Mouse (Mus musculus) CH12.LX (cell line): ENCODE measurements around the gene Zpbp2. TPM values are rescaled to one million over a fixed set of nuclear protein-coding genes. Genes with fewer than 3 reads are reported as not detected.

ENCODE experiments used
- DNase-seq: peaks from one replicate; pipeline ENCODE4 v3.0.0-alpha.2; 2013; ENCODE audit errors: extremely low read depth
- H3K27ac ChIP-seq: 2 replicates; pipeline ENCODE4 v1.5.1; 2012; ENCODE audit warnings: low read depth, mild to moderate bottlenecking, control low read depth, moderate library complexity; ENCODE audit not compliant: insufficient read depth
- H3K27me3 ChIP-seq: replicated peaks from 2 replicates; pipeline ENCODE3; 2012; ENCODE audit warnings: inconsistent platforms
- H3K36me3 ChIP-seq, 2 experiments: replicated peaks in 1 of 2; 2 replicates each; pipeline versions ENCODE3 to v1.6.1; 2012; ENCODE audit warnings: inconsistent platforms in 1 of 2, low read length in 1 of 2, mild to moderate bottlenecking in 1 of 2, mixed read lengths in 1 of 2, moderate library complexity in 1 of 2; ENCODE audit not compliant: control insufficient read depth in 1 of 2, insufficient read depth in 1 of 2
- H3K4me1 ChIP-seq, 2 experiments: 2 replicates each; pipeline ENCODE4 v1.6.1; 2012; ENCODE audit warnings: inconsistent platforms in 1 of 2, moderate library complexity in 1 of 2; ENCODE audit not compliant: insufficient read depth in 2 of 2, control insufficient read depth in 1 of 2
- H3K4me2 ChIP-seq: 2 replicates; pipeline ENCODE4 v1.6.1; 2012; ENCODE audit warnings: low read depth, mild to moderate bottlenecking, control low read depth; ENCODE audit not compliant: poor library complexity, insufficient read depth, severe bottlenecking
- H3K4me3 ChIP-seq, 3 experiments: fragments of 150-350 bp in 1 of 3; sonication (generic) in 1 of 3; replicated peaks in 1 of 3; 2 replicates each; pipeline versions ENCODE3 to v1.5.1; 2011 to 2012; ENCODE audit warnings: low read depth in 2 of 3, low read length in 2 of 3, mild to moderate bottlenecking in 2 of 3, moderate library complexity in 2 of 3, control low read depth in 1 of 3, improper control_type of control experiment in 1 of 3, inconsistent platforms in 1 of 3, mixed read lengths in 1 of 3; ENCODE audit not compliant: poor library complexity in 1 of 3
- H3K79me2 ChIP-seq: replicated peaks from 2 replicates; pipeline ENCODE4 v1.6.1; 2012; ENCODE audit warnings: mild to moderate bottlenecking, moderate library complexity; ENCODE audit not compliant: control insufficient read depth, poor library complexity, insufficient read depth, severe bottlenecking; ENCODE audit errors: extremely low read depth
- H3K9ac ChIP-seq: 2 replicates; pipeline ENCODE4 v1.6.1; 2012; ENCODE audit warnings: low read depth, mild to moderate bottlenecking, control low read depth, moderate library complexity; ENCODE audit not compliant: insufficient read depth
- H3K9me3 ChIP-seq: replicated peaks from 2 replicates; pipeline ENCODE3; 2012; ENCODE audit warnings: low read length, inconsistent platforms, mixed read lengths
- BHLHE40 ChIP-seq: IDR thresholded peaks from 2 replicates; pipeline ENCODE4 v1.6.1; 2011; ENCODE audit warnings: mild to moderate bottlenecking, low read depth, low read length, improper control_type of control experiment
- CHD1 ChIP-seq: IDR thresholded peaks from 2 replicates; pipeline ENCODE4 v1.6.1; 2012; ENCODE audit warnings: low read depth, low read length, improper control_type of control experiment, inconsistent platforms
- CHD2 ChIP-seq: IDR thresholded peaks from 2 replicates; pipeline ENCODE4 v1.6.1; 2011; ENCODE audit warnings: low read length, improper control_type of control experiment
- E2F4 ChIP-seq: IDR thresholded peaks from 2 replicates; pipeline ENCODE4 v1.6.1; 2011; ENCODE audit warnings: low read depth, low read length, improper control_type of control experiment; ENCODE audit not compliant: insufficient replicate concordance
- ELF1 ChIP-seq: IDR thresholded peaks from 2 replicates; pipeline ENCODE4 v1.6.1; 2014; ENCODE audit warnings: low read depth, mild to moderate bottlenecking, inconsistent platforms, low read length, improper control_type of control experiment
- EP300 ChIP-seq: IDR thresholded peaks from 2 replicates; pipeline ENCODE4 v1.6.1; 2011; ENCODE audit warnings: low read length, improper control_type of control experiment
- GABPA ChIP-seq: IDR thresholded peaks from 2 replicates; pipeline ENCODE4 v1.6.1; 2012; ENCODE audit warnings: low read depth, low read length, improper control_type of control experiment, inconsistent platforms; ENCODE audit not compliant: insufficient replicate concordance
- HCFC1 ChIP-seq: IDR thresholded peaks from 2 replicates; pipeline ENCODE4 v1.6.1; 2012; ENCODE audit warnings: low read depth, mild to moderate bottlenecking, inconsistent platforms, low read length, improper control_type of control experiment
- IRF4 ChIP-seq: IDR thresholded peaks from 2 replicates; pipeline ENCODE4 v1.6.1; 2014; ENCODE audit warnings: low read depth, mild to moderate bottlenecking, inconsistent platforms, low read length, improper control_type of control experiment
- JUN ChIP-seq: IDR thresholded peaks from 2 replicates; pipeline ENCODE4 v1.6.1; 2011; ENCODE audit warnings: low read depth, mild to moderate bottlenecking, low read length, improper control_type of control experiment, moderate library complexity; ENCODE audit not compliant: insufficient read depth
- JUND ChIP-seq: conservative IDR thresholded peaks from 2 replicates; pipeline ENCODE4 v1.6.1; 2011; ENCODE audit warnings: low read depth, low read length, improper control_type of control experiment
- KAT2A ChIP-seq: IDR thresholded peaks from 2 replicates; pipeline ENCODE4 v1.6.1; 2012; ENCODE audit warnings: low read length, improper control_type of control experiment, inconsistent platforms; ENCODE audit not compliant: insufficient replicate concordance
- MEF2A ChIP-seq: IDR thresholded peaks from 2 replicates; pipeline ENCODE4 v1.6.1; 2014; ENCODE audit warnings: low read depth, mild to moderate bottlenecking, inconsistent platforms, low read length, improper control_type of control experiment, borderline replicate concordance
- MXI1 ChIP-seq: IDR thresholded peaks from 2 replicates; pipeline ENCODE4 v1.6.1; 2011; ENCODE audit warnings: mild to moderate bottlenecking, low read depth, low read length, improper control_type of control experiment
- MYC ChIP-seq: IDR thresholded peaks from 2 replicates; pipeline ENCODE4 v1.6.1; 2011; ENCODE audit warnings: low read depth, mild to moderate bottlenecking, improper control_type of control experiment, low read length
- NRF1 ChIP-seq: IDR thresholded peaks from 2 replicates; pipeline ENCODE4 v1.6.1; 2014; ENCODE audit warnings: low read depth, mild to moderate bottlenecking, inconsistent platforms, low read length, improper control_type of control experiment, moderate library complexity
- PAX5 ChIP-seq: IDR thresholded peaks from 2 replicates; pipeline ENCODE4 v1.6.1; 2012; ENCODE audit warnings: low read length, inconsistent platforms, mixed read lengths
- POLR2AphosphoS2 ChIP-seq: IDR thresholded peaks from 2 replicates; pipeline ENCODE4 v1.6.1; 2011; ENCODE audit warnings: low read depth, low read length, improper control_type of control experiment
- RAD21 ChIP-seq: IDR thresholded peaks from 2 replicates; pipeline ENCODE4 v1.6.1; 2011; ENCODE audit warnings: low read depth, mild to moderate bottlenecking, low read length, improper control_type of control experiment, moderate library complexity
- UBTF ChIP-seq: IDR thresholded peaks from 2 replicates; pipeline ENCODE4 v1.6.1; 2012; ENCODE audit warnings: low read depth, mild to moderate bottlenecking, inconsistent platforms, low read length, improper control_type of control experiment, moderate library complexity
- USF1 ChIP-seq: IDR thresholded peaks from 2 replicates; pipeline ENCODE4 v1.6.1; 2014; ENCODE audit warnings: low read depth, mild to moderate bottlenecking, inconsistent platforms, low read length, improper control_type of control experiment
- USF2 ChIP-seq: conservative IDR thresholded peaks from 2 replicates; pipeline ENCODE4 v1.6.1; 2011; ENCODE audit warnings: low read depth, low read length, improper control_type of control experiment
- ZC3H11A ChIP-seq: IDR thresholded peaks from 2 replicates; pipeline ENCODE4 v1.6.1; 2012; ENCODE audit warnings: low read depth, mild to moderate bottlenecking, inconsistent platforms, low read length, improper control_type of control experiment
- ZKSCAN1 ChIP-seq: IDR thresholded peaks from 2 replicates; pipeline ENCODE4 v1.6.1; 2012; ENCODE audit warnings: low read depth, inconsistent platforms, low read length, improper control_type of control experiment, borderline replicate concordance
- ZMIZ1 ChIP-seq: IDR thresholded peaks from 2 replicates; pipeline ENCODE4 v1.6.1; 2012; ENCODE audit warnings: low read depth, mild to moderate bottlenecking, inconsistent platforms, low read length, improper control_type of control experiment
- ZNF384 ChIP-seq: IDR thresholded peaks from 2 replicates; pipeline ENCODE4 v1.6.1; 2012; ENCODE audit warnings: low read depth, low read length, improper control_type of control experiment, inconsistent platforms
- dilution Hi-C: fragments of 300-500 bp; cut with MboI; formaldehyde crosslinking; loops from 2 replicates; pipeline ENCODE4 v1.14.3; 2020; ENCODE audit warnings: low sequenced_read_pairs; ENCODE audit not compliant: extremely low pct_unique_long_range_greater_than_20kb, extremely low pct_ligation_motif_present
- in situ Hi-C: fragments of 300-500 bp; cut with MboI; formaldehyde crosslinking; loops from 3 replicates; pipeline ENCODE4 v1.14.3; 2019; ENCODE audit warnings: low sequenced_read_pairs, low pct_ligation_motif_present, low pct_unique_long_range_greater_than_20kb, mixed read lengths
- polyA plus RNA-seq: library from polyadenylated mRNA; unstranded; fragments of >175 nt; gene quantifications from 2 replicates; pipeline ENCODE4 v1.2.1, GENCODE M21; 2012; ENCODE audit warnings: low read depth; ENCODE audit not compliant: insufficient read length
- total RNA-seq, 2 experiments: library from RNA; depleted of rRNA; stranded (reverse); fragments of 300-350 nt in 1 of 2; fragments of >200 nt in 1 of 2; gene quantifications; 2 replicates each; pipeline ENCODE4 v1.2.3; 2012 to 2014

Zpbp2 gene
- total and polyA plus RNA-seq, 3 experiments = 3.2 to 3.9 (median 3.7) TPM

DNA sequence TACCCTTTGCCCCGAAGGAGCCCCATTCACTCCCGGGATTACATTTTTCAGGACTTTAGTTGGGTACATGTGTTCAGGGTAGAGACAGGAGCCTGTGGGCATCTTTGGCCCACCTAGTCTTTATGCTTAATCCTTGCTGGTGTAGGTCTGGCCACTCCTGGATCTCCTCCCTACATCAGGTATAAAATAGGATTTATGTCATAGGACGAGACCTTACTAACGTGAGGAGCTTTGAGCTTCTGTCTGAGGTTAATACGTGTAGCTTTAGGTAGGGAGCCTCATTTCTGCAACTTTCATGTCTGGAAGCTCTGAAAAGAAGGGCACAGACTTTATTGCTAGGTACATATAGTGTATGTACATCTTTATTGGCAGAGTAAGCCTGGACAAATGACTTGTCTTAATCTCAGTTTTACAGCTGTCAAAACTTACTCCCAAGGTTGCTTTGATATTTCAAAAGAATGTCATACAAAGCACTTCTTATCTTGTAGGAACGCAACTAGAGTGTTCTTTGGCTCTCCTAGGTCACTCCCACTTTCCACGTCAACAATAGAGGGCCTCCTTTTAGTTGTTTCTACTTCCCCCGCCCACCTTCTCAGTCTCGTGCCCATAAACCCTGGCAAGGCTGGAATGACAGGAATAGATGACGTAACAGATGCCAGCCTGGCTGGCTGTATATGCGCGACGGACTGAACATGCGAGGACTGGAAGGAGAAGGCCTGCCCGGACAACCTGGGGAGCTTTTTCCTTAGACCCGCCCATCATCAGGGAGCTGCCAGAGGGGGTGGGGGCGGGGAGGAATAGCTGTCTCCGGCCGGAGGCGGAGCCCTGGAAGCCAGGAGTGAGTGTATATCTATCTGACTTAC is 37.0 kb downstream of the Zpbp2 start (continued):
- TF ChIP-seq MYC = peak; percentile 62; the same call in 1 of the 2 replicates
- no peak for TF ChIP-seq E2F4
- TF ChIP-seq PAX5 = no peak
- no peak for TF ChIP-seq ELF1
- no peak for TF ChIP-seq UBTF
- TF ChIP-seq IRF4 = peak; percentile 57
- TF ChIP-seq KAT2A = no peak
- peak; percentile 97 for TF ChIP-seq BHLHE40

- H3K36me3 ChIP-seq = peaks cover 3 to 14% of the 10 kb centered on the region in 2 experiments
- TF ChIP-seq ELF1 = no peak
- no peak for TF ChIP-seq E2F4
- no peak for TF ChIP-seq CHD2
- no peak for TF ChIP-seq ZC3H11A
- TF ChIP-seq MEF2A = peak; percentile 83
- no peak for TF ChIP-seq NRF1
- no peak for TF ChIP-seq RAD21
- 0 out of 2 replicates have a peak, but pooled peaks have one; percentile 21 for TF ChIP-seq CHD1
- 0 out of 2 replicates have a peak, but pooled peaks have one; percentile 17 for TF ChIP-seq JUN
- no peak for TF ChIP-seq ZMIZ1
- TF ChIP-seq USF1 = no peak
- TF ChIP-seq UBTF = no peak
- TF ChIP-seq HCFC1 = no peak
- TF ChIP-seq MXI1 = no peak
- TF ChIP-seq PAX5 = no peak
- TF ChIP-seq JUND = no peak
- TF ChIP-seq ZNF384 = peak; percentile 77
- TF ChIP-seq MYC = no peak
- no peak for TF ChIP-seq USF2
- TF ChIP-seq EP300 = no peak
- no peak for TF ChIP-seq GABPA
- no peak for TF ChIP-seq ZKSCAN1
- TF ChIP-seq POLR2AphosphoS2 = no peak
- H3K27me3 ChIP-seq = peaks cover 36% of the 10 kb centered on the region
- in situ Hi-C loops (loop anchor here (5.0 kb wide), 1 partner anchor 37 kb away; the partner anchor contains the start of gene Zpbp2), dilution Hi-C loops (no loop called here)
- H3K4me2 ChIP-seq = peak overlapping the region; percentile 72
- H3K4me3 ChIP-seq = no peak overlapping the region
- H3K27ac ChIP-seq = no peak overlapping the region
- no peak for DNase-seq
- no peaks in the 10 kb centered on the region for H3K9me3 ChIP-seq
- H3K79me2 ChIP-seq = peaks cover 17% of the 10 kb centered on the region
- H3K4me1 ChIP-seq = peaks cover 21 to 43% of the 10 kb centered on the region in 2 experiments
- peak overlapping the region; percentile 71; the same call in 1 of the 2 replicates for H3K9ac ChIP-seq
Observed at GRCm38 (mm10) chr11:98588833-98589281, 38.0 kb downstream of the Zpbp2 start.
